Mouse (Mus musculus): ENCODE measurements at regions not wholly inside any gene's neighbourhood (a gene's known extent, or its start where the extent isn't known, plus 50 kb on each side); places are given as distances from the start of the nearest gene placed in this dataset.
"Not testable (repeated sequence)": the region's sequence is repeated elsewhere in the genome, so short reads cannot be mapped to it uniquely, and the experiment has no call there.

DNA sequence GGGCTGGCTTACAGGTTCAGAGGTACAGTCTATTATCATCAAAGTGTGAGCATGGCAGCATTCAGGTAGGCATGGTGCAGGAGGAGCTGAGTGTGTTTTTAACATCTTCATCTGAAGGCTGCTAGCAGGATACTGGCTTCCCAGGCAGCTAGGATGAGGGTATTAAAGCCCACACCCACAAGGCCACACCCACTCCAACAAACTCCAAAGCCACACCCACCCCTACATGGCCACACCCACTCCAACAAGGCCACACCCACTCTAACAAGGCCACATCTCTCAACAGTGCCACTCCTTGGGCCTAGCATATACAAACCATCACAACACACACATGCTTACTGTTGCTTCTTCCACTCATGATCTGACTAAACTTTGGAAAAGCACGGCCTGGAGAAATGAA lies 172.5 kb downstream of the Msrb3 start:
- DNase-seq (ENCODE audit: low spot score in 2 of 2) = no peak

DNA sequence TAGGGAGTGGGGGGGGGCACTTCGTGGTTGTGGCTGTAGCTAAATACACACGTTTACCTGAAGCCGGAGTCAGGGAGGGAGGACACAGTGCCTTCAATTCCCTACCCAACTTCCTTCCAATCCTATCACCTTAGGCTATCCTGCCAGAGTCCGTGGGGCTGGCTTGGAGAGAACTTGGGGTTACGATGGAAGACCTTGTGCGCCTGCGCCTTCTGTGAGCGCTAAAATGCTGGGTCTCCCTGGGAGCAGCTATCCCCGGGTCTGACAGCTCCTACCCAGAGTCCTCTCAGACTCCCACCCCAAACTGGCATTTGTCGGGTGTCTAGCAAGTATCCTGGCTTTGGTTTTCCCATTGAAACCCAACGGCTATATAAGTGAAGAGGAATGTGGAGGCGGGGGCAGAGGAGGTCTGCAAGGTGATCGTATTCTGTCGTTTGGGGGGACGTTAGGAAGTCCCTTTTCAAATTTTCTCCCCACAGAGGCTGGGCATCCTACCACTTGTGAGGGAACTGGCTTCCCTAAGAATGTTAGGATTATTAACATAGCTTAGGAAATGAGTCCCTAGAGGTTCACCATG lies 176.9 kb downstream of the Msrb3 start:
- no peak for DNase-seq (ENCODE audit: low spot score in 2 of 2)

DNA sequence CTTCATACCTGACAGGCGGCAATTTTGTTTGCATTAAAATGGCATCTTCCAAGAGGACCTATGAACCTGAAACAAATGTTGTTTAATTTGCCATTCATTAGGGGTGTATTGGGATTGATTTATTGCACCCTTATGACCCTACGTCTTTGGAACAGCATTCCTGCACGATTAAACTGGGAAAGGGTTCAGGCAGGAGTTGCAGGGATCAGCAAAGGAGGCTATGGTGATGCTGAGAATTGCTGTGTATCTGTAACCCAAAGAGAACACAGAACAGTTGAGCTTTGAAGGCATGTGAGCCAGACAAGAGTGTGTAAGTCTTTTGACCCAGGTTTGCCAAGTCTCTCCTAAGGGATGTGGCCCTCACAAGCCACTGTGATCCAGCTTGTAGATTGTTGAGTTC lies 177.9 kb downstream of the Msrb3 start:
- DNase-seq (ENCODE audit: low spot score in 2 of 2) = no peak

DNA sequence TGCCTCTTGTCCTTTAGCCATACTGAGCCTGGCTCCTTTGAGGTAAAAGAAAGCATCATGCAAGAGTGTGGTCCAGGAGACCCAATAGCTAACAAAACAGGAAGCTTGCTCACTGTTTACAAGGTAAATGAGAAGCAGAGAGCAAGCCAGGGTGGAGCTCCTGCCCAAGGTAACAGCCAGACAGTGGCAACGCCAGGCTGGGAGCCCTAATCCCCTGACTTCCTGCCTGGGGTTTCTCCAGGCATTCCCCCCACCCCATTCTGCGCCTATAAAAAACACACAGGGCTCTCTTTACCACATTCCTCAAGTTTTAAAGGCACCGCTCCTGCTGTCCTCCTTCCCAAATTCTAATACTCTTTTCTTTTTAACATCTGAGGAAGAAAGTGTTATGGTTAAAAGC lies 178.8 kb downstream of the Msrb3 start:
- no peak for DNase-seq (ENCODE audit: low spot score in 2 of 2)

DNA sequence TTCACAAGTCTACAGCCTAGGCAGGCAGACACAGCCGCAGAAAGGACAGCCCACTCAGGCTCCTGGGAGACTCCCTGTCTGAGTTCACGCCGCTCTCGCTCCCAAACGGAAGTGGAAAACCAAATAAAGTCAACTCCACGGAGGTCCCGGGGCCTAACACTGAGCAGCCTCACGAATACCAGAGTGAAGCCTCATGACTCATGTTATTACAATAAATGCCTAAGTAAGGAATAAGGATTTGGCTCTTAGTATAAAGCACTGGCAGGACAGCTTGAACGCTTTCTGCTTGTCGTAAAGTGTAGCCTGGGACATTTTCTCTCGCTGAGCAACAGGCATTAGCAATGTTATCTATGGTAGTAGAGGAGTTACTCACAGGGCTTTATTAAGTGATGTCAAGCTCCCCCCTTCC lies 181.7 kb downstream of the Msrb3 start:
- DNase-seq (ENCODE audit: low spot score in 2 of 2) = peak; percentile 31 to 33

DNA sequence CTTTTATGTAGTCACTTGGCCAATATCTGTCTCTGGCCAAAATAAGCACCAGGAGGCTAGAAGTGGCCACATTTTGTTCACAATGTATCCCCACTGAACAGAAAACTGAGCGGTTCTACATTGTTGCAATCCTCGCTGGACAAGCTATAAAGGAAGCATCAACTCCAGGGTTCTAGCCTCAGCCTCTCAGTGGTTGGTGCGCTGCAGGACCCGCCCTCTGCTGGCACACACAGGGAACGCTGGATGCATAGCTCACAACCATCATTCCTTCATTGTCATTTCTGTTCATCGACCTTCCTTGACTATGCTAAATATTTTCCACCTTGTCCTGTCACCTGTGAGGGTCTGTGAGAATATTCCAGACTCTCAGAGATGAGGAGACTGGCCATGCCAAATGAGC lies 182.5 kb downstream of the Msrb3 start:
- DNase-seq (ENCODE audit: low spot score in 2 of 2) = no peak

DNA sequence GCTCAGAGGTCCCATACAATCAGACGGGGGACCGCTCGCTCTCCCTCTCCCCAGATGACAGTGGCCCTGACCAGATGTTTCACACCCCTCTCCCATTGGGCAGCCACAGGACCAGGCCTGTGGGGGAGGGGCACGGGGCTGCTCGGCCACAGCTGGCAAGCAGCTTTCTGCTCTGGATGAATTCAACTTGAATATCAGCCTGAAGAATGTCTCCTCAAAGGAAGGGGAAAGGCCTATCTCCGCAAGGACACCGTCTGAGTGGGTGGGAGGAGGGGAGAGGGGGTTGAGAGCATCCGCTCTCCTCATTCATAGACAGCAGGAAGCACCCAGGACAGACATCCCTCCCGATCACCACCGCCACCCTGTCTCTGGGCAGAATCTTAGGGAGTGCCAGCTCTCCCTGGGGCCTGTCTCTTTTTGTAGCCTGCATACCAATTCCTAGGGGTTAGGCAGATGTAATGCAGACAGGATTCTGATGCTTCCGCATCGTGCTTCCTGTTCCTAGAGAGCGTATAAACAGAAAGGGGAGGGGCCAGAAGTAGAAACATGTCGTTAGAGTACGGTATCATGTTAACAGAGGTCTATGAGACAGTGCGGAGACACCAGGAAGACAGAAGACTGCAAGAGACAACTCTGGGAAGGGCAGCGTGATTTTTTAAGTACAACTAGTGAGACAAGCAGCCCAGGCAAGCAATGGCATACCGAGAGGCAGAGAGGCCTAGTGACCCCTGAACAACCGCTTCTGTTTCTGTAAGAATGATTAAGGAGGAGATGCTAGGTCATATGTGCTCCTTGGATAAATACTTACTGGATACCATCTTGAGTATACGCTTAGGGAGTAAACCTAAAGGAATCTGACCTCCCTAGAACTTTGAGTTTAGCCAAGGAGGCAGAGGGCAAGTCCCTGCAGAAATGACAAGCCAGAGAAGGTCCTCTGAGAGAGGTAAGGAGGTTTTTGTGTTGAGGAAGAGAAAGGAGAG lies 190.8 kb downstream of the Msrb3 start:
- DNase-seq (ENCODE audit: low spot score in 2 of 2) = no peak

GRCm38 (mm10) chr10:120706684-120707290 lies 192.1 kb downstream of the Msrb3 start:
- no peak for DNase-seq (ENCODE audit: low spot score in 2 of 2)

GRCm38 (mm10) chr10:120701833-120702232 lies 197.1 kb downstream of the Msrb3 start:
- peak; percentile 44 to 64 for DNase-seq (ENCODE audit: low spot score in 2 of 2)

GRCm38 (mm10) chr10:120697275-120697856 lies 201.5 kb downstream of the Msrb3 start:
- DNase-seq (ENCODE audit: low spot score in 2 of 2) = no peak

DNA sequence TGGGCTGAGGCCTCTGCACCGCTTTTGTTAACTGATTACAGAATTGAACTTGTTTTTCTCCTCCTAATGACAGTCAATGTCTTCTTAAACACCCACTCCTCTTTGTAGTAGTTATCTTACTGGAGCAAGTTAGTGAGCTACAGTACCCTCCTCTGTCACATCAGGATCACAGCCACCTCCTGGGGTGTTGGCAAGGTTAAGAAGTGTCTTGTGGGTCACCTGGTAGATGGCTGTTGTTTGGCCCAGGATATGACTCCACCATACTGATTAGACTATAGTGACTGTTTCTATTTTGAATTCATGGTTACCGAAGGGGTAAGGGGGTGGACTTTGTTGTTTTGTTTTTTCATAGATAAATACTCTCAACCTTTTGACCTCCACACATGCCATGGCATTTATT lies 202.4 kb downstream of the Msrb3 start:
- DNase-seq (ENCODE audit: low spot score in 2 of 2) = no peak

- DNase-seq (ENCODE audit: low spot score in 2 of 2) = no peak
Measured at GRCm38 (mm10) chr10:120694472-120694871, 204.4 kb downstream of the Msrb3 start.

GRCm38 (mm10) chr10:120691451-120691850 lies 207.4 kb downstream of the Msrb3 start:
- peak; percentile 7 to 32 for DNase-seq (ENCODE audit: low spot score in 2 of 2)

DNA sequence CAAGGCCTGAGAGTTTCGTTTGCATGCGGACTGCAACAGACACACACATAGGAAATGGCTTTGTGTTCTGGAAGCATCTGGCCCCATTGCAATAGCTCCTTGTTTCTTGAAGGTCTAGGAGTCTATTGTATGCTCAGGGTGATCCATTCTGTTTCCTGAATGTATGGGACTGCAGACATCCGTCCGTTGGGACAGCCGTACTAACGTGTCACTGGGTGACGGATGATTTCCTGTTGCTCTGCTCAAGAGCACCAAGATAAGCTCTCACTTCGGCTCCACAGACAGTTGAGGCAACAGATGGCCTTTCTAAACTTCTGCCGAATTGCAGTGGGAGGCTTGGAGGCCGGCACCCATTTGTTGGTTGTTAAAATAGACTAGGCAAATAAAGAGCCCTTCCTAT lies 209.9 kb upstream of the Hmga2 start:
- DNase-seq (ENCODE audit: low spot score in 2 of 2) = no peak

GRCm38 (mm10) chr10:120682021-120682420 lies 205.8 kb upstream of the Hmga2 start:
- DNase-seq (ENCODE audit: low spot score in 2 of 2) = no peak

- DNase-seq (ENCODE audit: low spot score in 2 of 2) = no peak
Measured at GRCm38 (mm10) chr10:120679982-120680381, 203.7 kb upstream of the Hmga2 start.

DNA sequence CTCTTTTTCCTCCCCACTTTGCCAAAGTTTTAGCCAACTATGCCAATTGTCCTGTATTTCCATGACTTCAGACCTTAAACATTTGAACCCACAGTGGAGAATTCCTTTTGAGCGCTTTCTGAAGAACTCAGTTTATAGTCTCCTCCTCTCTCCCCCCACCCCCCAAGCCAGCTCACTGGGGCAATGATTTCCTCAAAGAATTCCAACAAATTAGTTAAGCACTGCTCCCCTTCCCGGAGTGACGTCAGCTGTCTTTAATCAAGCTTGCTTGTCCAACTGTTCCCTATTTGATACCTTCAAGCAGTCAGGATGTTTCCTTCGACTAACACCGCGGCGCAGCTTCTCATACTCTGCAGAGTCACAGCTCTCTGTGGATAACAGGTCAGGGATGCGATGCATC lies 202.0 kb upstream of the Hmga2 start:
- no peak for DNase-seq (ENCODE audit: low spot score in 2 of 2)

DNA sequence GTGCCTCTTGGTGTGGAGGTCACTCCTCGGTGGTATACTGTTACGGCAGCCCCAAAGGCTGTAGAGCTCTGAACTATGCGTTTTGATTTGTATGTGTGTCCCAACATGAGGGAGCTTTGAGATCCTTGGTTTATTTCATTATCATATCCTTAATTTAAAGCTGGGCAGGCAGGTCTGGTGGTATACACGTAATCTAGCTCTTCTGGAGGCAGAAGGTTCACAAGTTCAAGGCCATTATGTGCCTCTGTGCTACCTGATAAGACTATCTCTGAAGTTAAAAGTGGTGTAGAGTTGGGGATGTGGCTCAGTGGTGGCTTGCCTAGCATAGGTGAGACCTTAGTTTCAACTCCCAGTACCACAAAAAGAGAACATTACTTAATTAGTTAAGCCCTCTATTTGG lies 199.1 kb upstream of the Hmga2 start:
- DNase-seq (ENCODE audit: low spot score in 2 of 2) = no peak

- DNase-seq (ENCODE audit: low spot score in 2 of 2) = no peak
Measured at GRCm38 (mm10) chr10:120674321-120675045, 198.2 kb upstream of the Hmga2 start.

GRCm38 (mm10) chr10:120667678-120668031 lies 191.4 kb upstream of the Hmga2 start:
- DNase-seq (ENCODE audit: low spot score in 2 of 2) = not testable (repeated sequence)

DNA sequence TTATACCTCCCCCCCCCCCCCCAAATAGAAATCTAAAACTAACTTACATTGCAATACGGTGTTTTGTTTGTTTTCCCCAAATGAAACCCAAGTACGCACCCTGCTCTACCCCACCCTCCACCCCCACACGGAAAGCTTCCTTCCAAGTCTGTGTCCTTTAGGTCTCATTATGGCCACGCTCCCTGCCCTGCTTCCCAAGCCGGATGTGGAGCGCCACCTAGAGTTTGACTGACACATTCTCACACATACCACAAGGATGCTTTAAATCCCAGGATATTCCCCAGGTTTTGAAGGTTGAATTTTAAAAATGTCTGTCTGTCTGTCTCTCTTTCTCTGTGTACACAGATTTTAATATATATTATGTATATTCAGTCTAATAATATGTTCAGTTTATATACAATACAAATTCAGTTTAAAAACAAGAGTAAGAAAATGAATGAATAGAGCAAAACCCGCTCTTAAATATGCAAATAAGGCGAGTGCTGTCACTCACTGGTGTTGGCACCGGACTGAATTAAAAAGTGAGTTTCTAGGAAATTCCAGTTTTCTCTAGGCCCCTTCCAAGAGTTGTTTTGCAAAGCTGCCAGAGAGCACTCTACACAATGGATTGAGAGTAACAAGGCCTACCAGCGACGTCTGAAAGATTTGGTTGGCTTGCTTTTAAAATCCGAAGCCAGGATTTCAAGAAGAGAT lies 190.9 kb upstream of the Hmga2 start:
- DNase-seq (ENCODE audit: low spot score in 2 of 2) = peak in 1 of 2 experiments; percentile 35
